Comparison of ENCODE assay signal across 16 mouse cellular contexts in the genomic region with DNA sequence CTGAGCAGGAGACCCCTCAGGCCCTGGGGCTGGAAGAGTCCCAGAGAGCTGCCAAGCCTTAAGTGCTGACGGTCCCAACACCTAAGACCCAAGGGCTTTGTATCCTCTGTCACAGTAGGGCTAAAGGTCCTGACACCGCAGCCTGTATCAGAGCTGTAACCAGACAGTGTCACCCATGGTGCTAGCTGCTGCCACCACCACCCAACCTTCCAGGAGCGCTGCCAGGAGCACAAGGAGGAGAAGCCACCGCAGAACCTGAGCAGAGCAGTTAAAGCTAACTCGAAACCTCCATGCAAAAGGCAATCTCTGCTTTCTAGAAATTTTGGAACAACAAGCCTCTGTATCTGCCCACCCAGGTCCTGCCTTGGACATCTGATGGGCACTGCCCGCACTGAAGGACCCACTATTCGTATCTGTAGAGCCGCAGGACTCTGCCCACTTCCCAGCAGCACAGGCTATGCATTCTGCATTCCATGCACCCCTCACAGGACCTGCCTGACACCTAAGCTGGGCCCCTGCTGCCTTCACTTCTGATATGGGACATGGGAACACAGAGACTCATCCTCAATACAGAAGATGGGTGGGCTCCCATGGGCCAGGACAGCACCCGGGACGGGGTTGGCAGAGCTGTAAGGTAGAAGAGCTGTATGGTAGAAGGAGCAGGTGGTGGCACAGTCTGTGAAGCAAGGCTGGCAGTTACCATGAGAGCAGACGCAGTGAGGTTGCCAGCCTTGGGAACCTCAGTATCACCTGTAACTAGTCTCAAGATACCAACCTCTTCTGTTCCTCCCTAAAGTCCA. TPM values are rescaled to one million over a fixed set of nuclear protein-coding genes. Genes with fewer than 3 reads are reported as not detected.
DNase-seq lines count a peak whose midpoint lies in the region; ATAC-seq and TF ChIP-seq lines count a peak whose summit lies in the region.
"Had no signal": no experiment of that assay in that cellular context is flagged by ENCODE, and none has a peak within 500 bp of the region (broad histone marks: within the 10 kb centered on the region; RNA-seq: fewer than 3 reads in every experiment).

No protein-coding gene starts in this region.

- ATAC-seq in hindbrain, embryonic 12.5 days (ENCODE audit: low FRiP score) = no peak
- no peak for ATAC-seq in hindbrain, embryonic 14.5 days (ENCODE audit: low FRiP score)
- ATAC-seq: forebrain, embryonic 13.5 days; liver, postnatal 0 days had no signal

- no peak for TF ChIP-seq POLR2A in cerebellum, adult 2 months (IDR thresholded peaks at IDR 0.05; ENCODE audit: borderline replicate concordance, insufficient read depth, low read length)

- no peak for TF ChIP-seq CTCF in cerebellum, adult 2 months (IDR thresholded peaks at IDR 0.05; ENCODE audit: borderline replicate concordance, insufficient read depth, low read depth, low read length)

- H3K36me3 ChIP-seq in hindbrain, embryonic 10.5 days = no peaks in the 10 kb centered on the region
- H3K36me3 ChIP-seq in hindbrain, embryonic 12.5 days = no peaks in the 10 kb centered on the region
- H3K36me3 ChIP-seq in hindbrain, embryonic 14.5 days (replicated peaks; ENCODE audit: control insufficient read depth, insufficient read depth) = no peaks in the 10 kb centered on the region
- H3K36me3 ChIP-seq: heart, embryonic 13.5 days had no signal

- H3K9ac ChIP-seq in hindbrain, embryonic 12.5 days = no peak overlapping the region
- no peak overlapping the region for H3K9ac ChIP-seq in hindbrain, embryonic 14.5 days
- H3K9ac ChIP-seq: forebrain, embryonic 13.5 days; heart, embryonic 13.5 days; liver, postnatal 0 days; stomach, embryonic 15.5 days had no signal

- WGBS in hindbrain, embryonic 10.5 days = 95% methylated on average over 11 of the region's 11 CpGs
- 91% methylated on average over 11 of the region's 11 CpGs for WGBS in hindbrain, embryonic 12.5 days
- WGBS in cerebellum, adult 2 months = 46% methylated on average over 11 of the region's 11 CpGs
- 96% methylated on average over 11 of the region's 11 CpGs for WGBS in hindbrain, embryonic 14.5 days

- H3K4me1 ChIP-seq in hindbrain, embryonic 10.5 days (replicated peaks) = peaks cover 26% of the 10 kb centered on the region
- peaks cover 14% of the 10 kb centered on the region for H3K4me1 ChIP-seq in hindbrain, embryonic 12.5 days
- peaks cover 25% of the 10 kb centered on the region for H3K4me1 ChIP-seq in cerebellum, adult 2 months (ENCODE audit: control insufficient read depth, insufficient read depth, low read length)
- 0 out of 2 replicates have a peak, but pooled peaks cover 5% of the 10 kb centered on the region for H3K4me1 ChIP-seq in hindbrain, embryonic 14.5 days (replicated peaks; ENCODE audit: control insufficient read depth, insufficient read depth, low read length)

- 0 out of 2 replicates have a peak overlapping the region, but pooled peaks have one; percentile 3 for H3K27ac ChIP-seq in hindbrain, embryonic 10.5 days
- H3K27ac ChIP-seq in hindbrain, embryonic 12.5 days = no peak overlapping the region
- no peak overlapping the region for H3K27ac ChIP-seq in cerebellum, adult 2 months (ENCODE audit: insufficient read depth, low read length)
- H3K27ac ChIP-seq in hindbrain, embryonic 14.5 days = peak overlapping the region; percentile 59; the same call in 1 of the 2 replicates
- H3K27ac ChIP-seq: forebrain, embryonic 13.5 days; heart, embryonic 13.5 days; stomach, embryonic 15.5 days had no signal

- H3K4me2 ChIP-seq in hindbrain, embryonic 12.5 days (replicated peaks) = no peak overlapping the region
- H3K4me2 ChIP-seq in hindbrain, embryonic 14.5 days (replicated peaks) = no peak overlapping the region
- H3K4me2 ChIP-seq: forebrain, embryonic 13.5 days; heart, embryonic 13.5 days; stomach, embryonic 15.5 days had no signal

- H3K9me3 ChIP-seq in hindbrain, embryonic 10.5 days = no peaks in the 10 kb centered on the region
- no peaks in the 10 kb centered on the region for H3K9me3 ChIP-seq in hindbrain, embryonic 12.5 days (replicated peaks)
- H3K9me3 ChIP-seq in hindbrain, embryonic 14.5 days (ENCODE audit: control insufficient read depth, low read length) = no peaks in the 10 kb centered on the region
- H3K9me3 ChIP-seq: forebrain, embryonic 13.5 days; heart, embryonic 13.5 days; stomach, embryonic 15.5 days had no signal

- no peak overlapping the region for H3K4me3 ChIP-seq in hindbrain, embryonic 10.5 days
- no peak overlapping the region for H3K4me3 ChIP-seq in hindbrain, embryonic 12.5 days
- H3K4me3 ChIP-seq in cerebellum, adult 2 months (replicated peaks; ENCODE audit: insufficient read depth, low read depth, low read length) = no peak overlapping the region
- no peak overlapping the region for H3K4me3 ChIP-seq in hindbrain, embryonic 14.5 days (replicated peaks; ENCODE audit: low read length)
- H3K4me3 ChIP-seq: forebrain, embryonic 13.5 days; heart, embryonic 13.5 days; stomach, embryonic 15.5 days had no signal

- no peak for DNase-seq in hindbrain, embryonic 10.5 days (ENCODE audit: low spot score)
- DNase-seq in brain, adult 2 months (ENCODE audit: low read depth, low spot score) = peak; percentile 66
- DNase-seq in cerebellum, adult 2 months = peak; percentile 52 to 58
- no peak for DNase-seq in hindbrain, embryonic 14.5 days (ENCODE audit: low spot score)
- no peak for DNase-seq in thymus, adult 18-20 months
- no peak for DNase-seq in thymus, postnatal 10 days (ENCODE audit: low spot score in 2 of 2)
- DNase-seq: adrenal gland, postnatal 36 days; kidney, adult 11 months; kidney, postnatal 14 days; liver; liver, postnatal 0 days; thymus, postnatal 14 days had no signal

- H3K27me3 ChIP-seq in hindbrain, embryonic 10.5 days (ENCODE audit: insufficient read depth, poor library complexity, severe bottlenecking) = no peaks in the 10 kb centered on the region
- no peaks in the 10 kb centered on the region for H3K27me3 ChIP-seq in hindbrain, embryonic 12.5 days
- H3K27me3 ChIP-seq in cerebellum, adult 2 months (ENCODE audit: control insufficient read depth, insufficient read depth, low read length) = no peaks in the 10 kb centered on the region
- no peaks in the 10 kb centered on the region for H3K27me3 ChIP-seq in hindbrain, embryonic 14.5 days (ENCODE audit: control insufficient read depth, insufficient read depth, low read length)
- H3K27me3 ChIP-seq: forebrain, embryonic 13.5 days; stomach, embryonic 15.5 days had no signal

RNA-seq across cellular contexts. Expression of gene Gper1, which starts 18.2 kb away (rescaled TPM):
- polyA plus RNA-seq in hindbrain, embryonic 10.5 days (2016; fragmentation: Nextera tagmentation; extraction: Ambion mirVana) = 0.40 and 0.76 TPM in 2 replicates
- polyA plus RNA-seq in hindbrain, embryonic 12.5 days (2016; fragmentation: Nextera tagmentation; extraction: Ambion mirVana) = 5.0 TPM in 2 replicates
- polyA plus RNA-seq in cerebellum, adult 2 months (2012; rRNA removed) = 4.0 and 4.4 TPM in 2 replicates
- polyA plus RNA-seq in hindbrain, embryonic 14.5 days (2014; fragmentation: Nextera tagmentation; extraction: Ambion mirVana) = 7.5 TPM in 2 replicates

RNA-seq across cellular contexts. Expression of gene 3110082I17Rik, which starts 19.2 kb away (rescaled TPM):
- 49.1 and 56.3 TPM in 2 replicates for polyA plus RNA-seq in hindbrain, embryonic 10.5 days (2016; fragmentation: Nextera tagmentation; extraction: Ambion mirVana)
- polyA plus RNA-seq in hindbrain, embryonic 12.5 days (2016; fragmentation: Nextera tagmentation; extraction: Ambion mirVana) = 22.9 and 26.3 TPM in 2 replicates
- polyA plus RNA-seq in cerebellum, adult 2 months (2012; rRNA removed) = 7.1 and 7.4 TPM in 2 replicates
- 12.7 and 13.6 TPM in 2 replicates for polyA plus RNA-seq in hindbrain, embryonic 14.5 days (2014; fragmentation: Nextera tagmentation; extraction: Ambion mirVana)

RNA-seq across cellular contexts. Expression of gene C130050O18Rik, which starts 36.0 kb away (rescaled TPM):
- 0.43 TPM in 1 of 2 replicates, not detected in the other for polyA plus RNA-seq in hindbrain, embryonic 10.5 days (2016; fragmentation: Nextera tagmentation; extraction: Ambion mirVana)
- polyA plus RNA-seq in hindbrain, embryonic 12.5 days (2016; fragmentation: Nextera tagmentation; extraction: Ambion mirVana) = 0.45 and 0.90 TPM in 2 replicates
- polyA plus RNA-seq in cerebellum, adult 2 months (2012; rRNA removed) = 0.21 and 0.25 TPM in 2 replicates
- polyA plus RNA-seq in hindbrain, embryonic 14.5 days (2014; fragmentation: Nextera tagmentation; extraction: Ambion mirVana) = 0.26 and 0.32 TPM in 2 replicates

RNA-seq across cellular contexts. Expression of gene Zfand2a, which starts 43.2 kb away (rescaled TPM):
- polyA plus RNA-seq in hindbrain, embryonic 10.5 days (2016; fragmentation: Nextera tagmentation; extraction: Ambion mirVana) = 9.7 and 13.2 TPM in 2 replicates
- 12.0 and 14.6 TPM in 2 replicates for polyA plus RNA-seq in hindbrain, embryonic 12.5 days (2016; fragmentation: Nextera tagmentation; extraction: Ambion mirVana)
- 37.1 and 42.8 TPM in 2 replicates for polyA plus RNA-seq in cerebellum, adult 2 months (2012; rRNA removed)
- polyA plus RNA-seq in hindbrain, embryonic 14.5 days (2014; fragmentation: Nextera tagmentation; extraction: Ambion mirVana) = 13.9 and 15.9 TPM in 2 replicates

Comparison
In these comparisons a context has a peak if more than half of its experiments do, and no peak if none do; other contexts are left out.
1. H3K27ac ChIP-seq: peak in hindbrain, embryonic 10.5 days (single experiment) and hindbrain, embryonic 14.5 days (single experiment); none in hindbrain, embryonic 12.5 days (single experiment) and cerebellum, adult 2 months (single experiment).
2. DNase-seq: peak in brain, adult 2 months (single experiment) and cerebellum, adult 2 months (2 of 2); none in hindbrain, embryonic 10.5 days (single experiment), hindbrain, embryonic 14.5 days (single experiment), thymus, adult 18-20 months (0 of 2) and thymus, postnatal 10 days (0 of 2).